Mouse (Mus musculus) v-Abl transformed pro-B cells (cell line): ENCODE measurements around the gene Ezh1.

Experiments used
- in situ Hi-C, 2 experiments: fragments of 400-800 bp; cut with MboI; formaldehyde crosslinking; loops; one replicate each; pipeline ENCODE4 v1.15.1; 2025; ENCODE audit not compliant: unreplicated experiment in 2 of 2

The Ezh1 gene

GRCm38 (mm10) chr11:101226065-101226701 lies at the start of gene Ezh1:
Gene Ezh1 (minus strand): TSS chr11:101226463.
- in situ Hi-C loops, result no loop called here

DNA sequence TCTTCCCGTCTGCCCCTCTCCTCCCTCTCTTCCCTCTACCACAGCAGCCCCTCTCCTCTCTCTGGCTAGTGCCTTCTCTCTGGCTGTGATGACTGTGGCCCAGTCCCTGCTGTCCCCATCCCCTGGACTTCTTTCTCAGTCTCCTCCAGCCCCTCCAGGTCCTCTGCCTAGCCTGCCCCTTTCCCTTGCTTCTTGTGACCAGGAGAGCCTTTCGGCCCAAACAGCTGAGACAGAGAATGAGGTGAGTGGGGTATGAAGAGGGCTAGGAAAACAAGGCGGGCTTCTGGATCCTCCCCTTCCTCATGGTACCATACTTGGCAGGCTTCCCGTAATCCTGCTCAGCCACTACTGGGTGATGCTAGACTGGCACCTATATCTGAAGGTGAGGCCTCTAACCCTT lies 49.0 kb upstream of the Ezh1 start:
- in situ Hi-C loops, result no loop called here

DNA sequence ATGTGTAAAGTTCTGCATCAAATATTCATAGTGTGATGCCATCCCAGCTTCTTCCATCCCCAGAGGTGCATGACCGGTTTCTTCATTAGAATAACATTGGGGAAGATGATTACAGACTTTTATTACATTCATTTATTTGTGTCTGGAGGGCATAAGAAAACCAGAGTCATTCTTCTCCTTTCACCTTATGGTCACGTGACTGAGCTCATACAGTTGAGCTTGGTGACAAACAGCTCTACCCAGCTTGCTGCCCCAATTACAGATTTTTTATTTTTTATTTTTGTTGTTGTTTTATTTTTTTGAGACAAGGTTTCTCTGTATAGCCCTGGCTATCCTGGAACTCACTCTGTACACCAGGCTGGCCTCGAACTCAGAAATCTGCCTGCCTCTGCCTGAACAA lies 46.2 kb upstream of the Ezh1 start:
- in situ Hi-C loops, result no loop called here

DNA sequence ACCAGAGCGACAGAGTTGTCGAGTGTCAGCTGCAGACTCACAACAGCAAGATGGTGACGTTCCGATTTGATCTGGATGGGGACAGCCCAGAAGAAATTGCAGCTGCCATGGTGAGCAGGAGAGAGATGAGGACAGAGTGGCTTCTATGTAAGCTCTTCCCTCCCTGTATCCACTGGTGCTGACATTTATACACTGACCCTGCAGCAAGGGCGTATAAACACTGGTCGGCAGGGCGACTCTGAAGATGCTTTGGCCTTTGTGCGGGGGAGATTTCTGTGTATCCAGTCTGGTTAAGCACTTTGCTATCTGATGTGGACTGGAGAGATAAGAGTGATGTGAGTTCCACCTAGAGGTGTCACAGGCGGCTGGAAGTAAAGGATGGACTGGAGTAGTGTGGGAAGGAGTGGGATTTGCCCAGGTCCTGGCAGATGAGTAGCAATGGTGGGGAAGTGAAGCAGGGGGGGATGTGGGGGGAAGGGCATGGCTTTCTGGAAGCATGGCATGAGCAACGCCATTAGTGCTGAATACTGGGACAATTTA lies 43.4 kb upstream of the Ezh1 start:
- in situ Hi-C loops, result no loop called here

DNA sequence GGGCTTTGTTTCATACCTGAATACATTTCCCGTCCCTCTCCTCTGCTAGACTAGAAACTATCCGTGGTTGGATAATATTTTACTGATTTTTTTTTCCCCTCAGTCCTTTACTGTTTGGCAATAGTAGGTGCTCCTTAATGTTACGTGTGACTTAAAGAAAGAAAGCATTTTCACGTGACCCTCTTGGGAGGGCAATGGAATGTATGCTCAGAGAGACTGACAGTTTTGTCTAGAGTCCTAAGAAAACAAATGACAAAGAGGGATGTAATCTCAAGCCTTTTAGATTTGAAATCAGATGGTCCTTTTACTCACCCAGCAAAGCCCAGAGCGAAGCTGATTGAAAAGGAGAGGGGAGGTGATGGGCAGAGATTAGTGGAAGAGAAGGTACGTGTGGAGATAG lies 39.6 kb upstream of the Ezh1 start:
- in situ Hi-C loops, result no loop called here

GRCm38 (mm10) chr11:101264954-101265471 lies 38.8 kb upstream of the Ezh1 start:
- in situ Hi-C loops, result no loop called here

- in situ Hi-C loops, result no loop called here
Observed at GRCm38 (mm10) chr11:101263989-101264280, 37.7 kb upstream of the Ezh1 start.

GRCm38 (mm10) chr11:101263138-101263988 lies 37.1 kb upstream of the Ezh1 start:
- in situ Hi-C loops, result no loop called here

DNA sequence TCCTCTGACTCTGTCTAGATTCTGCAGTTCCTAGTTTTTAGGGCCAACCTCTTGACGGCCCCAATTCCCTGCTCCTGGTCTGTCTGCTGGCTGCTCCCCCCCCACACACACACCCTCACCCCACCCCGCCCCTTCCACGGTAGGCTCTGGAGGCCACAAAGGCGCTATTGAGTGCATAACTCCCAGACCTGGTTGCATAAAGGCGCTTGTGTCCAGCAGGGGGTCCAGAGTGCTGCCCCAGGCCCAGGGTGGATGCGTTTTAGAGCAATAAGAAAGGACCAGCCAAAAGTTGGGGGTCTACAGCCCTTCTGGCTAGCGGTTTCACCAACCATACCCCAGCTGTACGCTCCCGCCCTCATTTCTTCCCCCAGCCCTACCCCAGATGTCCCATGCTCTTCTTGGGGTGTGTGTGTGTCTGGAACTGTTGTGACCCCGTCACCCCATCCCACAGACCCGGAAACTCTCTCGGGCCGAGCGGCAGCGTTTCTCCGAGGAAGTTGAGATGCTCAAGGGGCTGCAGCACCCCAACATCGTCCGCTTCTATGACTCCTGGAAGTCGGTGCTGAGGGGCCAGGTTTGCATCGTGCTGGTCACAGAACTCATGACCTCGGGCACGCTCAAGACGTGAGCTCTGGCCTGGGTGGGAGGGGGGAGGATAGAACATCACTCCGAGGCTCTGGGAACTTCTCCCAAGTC lies 36.2 kb upstream of the Ezh1 start:
- in situ Hi-C loops, result no loop called here

DNA sequence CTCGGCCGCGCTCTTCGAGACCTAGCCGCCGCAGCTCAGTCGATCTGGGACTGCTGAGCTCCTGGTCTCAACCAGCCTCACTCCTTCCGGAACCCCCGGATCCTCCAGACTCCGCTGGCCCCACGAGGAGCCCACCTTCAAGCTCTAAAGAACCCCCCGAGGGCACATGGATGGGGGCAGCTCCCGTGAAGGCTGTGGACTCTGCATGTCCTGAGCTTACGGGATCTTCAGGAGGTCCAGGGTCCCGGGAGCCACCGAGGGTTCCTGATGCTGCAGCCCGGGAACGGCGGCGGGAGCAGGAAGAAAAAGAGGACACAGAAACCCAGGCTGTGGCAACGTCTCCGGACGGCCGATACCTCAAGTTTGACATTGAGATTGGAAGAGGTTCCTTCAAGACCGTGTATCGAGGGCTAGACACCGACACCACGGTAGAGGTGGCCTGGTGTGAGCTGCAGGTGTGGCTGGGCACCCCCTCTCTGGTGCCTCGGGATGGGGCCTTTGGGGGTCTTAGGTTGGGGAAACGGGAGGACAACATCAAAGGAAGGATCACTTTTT lies 34.6 kb upstream of the Ezh1 start:
- in situ Hi-C loops, result no loop called here

- in situ Hi-C loops, result no loop called here
Observed at GRCm38 (mm10) chr11:101259948-101260825, 33.9 kb upstream of the Ezh1 start, which contains the start of gene Wnk4. Gene Wnk4 (plus strand): TSS chr11:101260567.

GRCm38 (mm10) chr11:101259261-101259712 lies 33.0 kb upstream of the Ezh1 start:
- in situ Hi-C loops, result no loop called here

DNA sequence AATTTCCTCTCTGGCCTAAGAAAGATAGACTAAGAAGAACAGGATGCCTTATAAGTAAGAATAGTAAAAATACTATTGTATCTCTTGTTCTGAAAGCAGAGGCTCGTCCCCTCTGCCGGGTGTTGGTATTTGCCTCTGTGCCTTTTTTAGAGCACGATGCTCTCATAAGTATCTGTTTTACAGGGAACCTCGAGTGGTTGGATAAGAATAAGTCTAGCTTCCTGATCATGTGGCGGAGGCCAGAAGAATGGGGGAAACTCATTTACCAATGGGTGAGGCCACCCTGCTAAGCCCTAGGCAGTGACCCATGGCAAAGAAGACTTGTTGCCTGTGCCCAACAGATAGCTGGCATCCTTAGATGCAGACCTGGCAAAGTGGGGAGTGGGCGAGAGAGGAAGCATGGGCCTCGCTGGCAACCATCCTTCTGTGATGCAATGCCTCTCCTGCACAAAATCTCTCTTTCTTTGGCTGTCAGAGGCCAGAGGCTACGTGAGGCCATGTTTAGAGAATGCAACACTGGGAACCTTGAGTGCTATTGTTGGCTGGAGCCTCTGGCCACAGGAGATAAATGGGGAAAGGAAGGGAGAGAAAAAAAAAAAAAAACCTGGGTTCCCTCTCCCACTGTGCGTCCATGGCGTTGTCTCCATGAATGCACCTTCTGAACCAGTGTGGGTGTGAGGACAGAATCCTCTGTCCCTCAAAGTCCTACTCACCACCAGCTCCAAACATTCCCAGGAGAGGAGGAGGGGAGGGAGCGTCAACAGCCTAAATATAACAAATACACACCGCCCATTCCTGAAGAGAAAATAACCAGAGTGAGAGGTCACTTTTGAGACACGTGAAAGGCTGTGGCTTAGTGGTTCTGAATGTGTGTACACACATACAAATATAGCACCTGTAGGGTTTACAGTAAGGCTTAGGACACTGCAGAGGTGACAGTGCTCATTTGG lies 29.8 kb upstream of the Ezh1 start:
- in situ Hi-C loops, result no loop called here

- in situ Hi-C loops, result loop anchor here in 1 of 2 experiments (5.0 kb wide), 1 partner anchor 42 kb away; no protein-coding TSS in a partner anchor
Observed at GRCm38 (mm10) chr11:101253613-101254389, 27.5 kb upstream of the Ezh1 start, which contains the start of gene Vps25. Gene Vps25 (plus strand): TSS chr11:101253707.

DNA sequence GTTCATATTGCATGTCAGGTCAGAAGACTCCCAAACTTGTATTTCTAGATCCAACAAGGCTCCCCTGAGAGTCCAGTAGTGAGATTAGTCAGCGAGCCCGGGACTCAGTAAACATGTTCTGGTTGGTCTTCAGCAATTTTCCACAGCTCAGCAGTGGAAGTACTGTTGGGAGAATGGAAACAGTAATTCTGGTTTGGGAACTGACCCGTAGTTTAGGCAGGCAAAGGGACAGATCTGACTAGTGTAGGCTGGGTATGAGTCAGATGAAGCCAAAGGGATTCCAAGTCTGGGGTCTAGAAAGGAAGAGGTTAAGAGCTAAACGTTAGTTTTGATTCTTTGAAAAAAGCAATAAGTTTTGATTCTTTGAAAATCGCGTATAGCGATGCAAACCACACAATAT lies 26.7 kb upstream of the Ezh1 start:
- in situ Hi-C loops, result loop anchor here in 1 of 2 experiments (5.0 kb wide), 1 partner anchor 41 kb away; no protein-coding TSS in a partner anchor

DNA sequence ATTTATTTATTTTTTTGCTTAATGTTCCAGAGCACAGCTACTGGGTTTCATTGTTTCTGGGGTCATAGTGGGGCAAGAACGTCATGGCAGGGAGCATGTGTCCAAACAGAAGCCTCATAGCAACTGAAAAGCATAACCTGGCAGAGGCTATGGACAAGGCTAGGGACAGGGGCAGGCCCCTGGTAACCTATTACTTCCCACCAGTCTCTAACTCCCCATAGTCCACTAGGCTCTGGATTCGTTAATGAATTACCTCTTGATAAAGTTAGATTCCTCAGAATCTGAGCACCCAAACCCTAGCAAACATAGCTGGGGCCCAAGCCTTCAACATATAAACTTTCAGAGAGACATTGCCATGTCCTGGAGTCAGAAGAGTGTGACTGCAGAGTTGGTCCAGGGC lies 24.8 kb upstream of the Ezh1 start:
- in situ Hi-C loops, result loop anchor here in 1 of 2 experiments (5.0 kb wide), 1 partner anchor 39 kb away; no protein-coding TSS in a partner anchor

DNA sequence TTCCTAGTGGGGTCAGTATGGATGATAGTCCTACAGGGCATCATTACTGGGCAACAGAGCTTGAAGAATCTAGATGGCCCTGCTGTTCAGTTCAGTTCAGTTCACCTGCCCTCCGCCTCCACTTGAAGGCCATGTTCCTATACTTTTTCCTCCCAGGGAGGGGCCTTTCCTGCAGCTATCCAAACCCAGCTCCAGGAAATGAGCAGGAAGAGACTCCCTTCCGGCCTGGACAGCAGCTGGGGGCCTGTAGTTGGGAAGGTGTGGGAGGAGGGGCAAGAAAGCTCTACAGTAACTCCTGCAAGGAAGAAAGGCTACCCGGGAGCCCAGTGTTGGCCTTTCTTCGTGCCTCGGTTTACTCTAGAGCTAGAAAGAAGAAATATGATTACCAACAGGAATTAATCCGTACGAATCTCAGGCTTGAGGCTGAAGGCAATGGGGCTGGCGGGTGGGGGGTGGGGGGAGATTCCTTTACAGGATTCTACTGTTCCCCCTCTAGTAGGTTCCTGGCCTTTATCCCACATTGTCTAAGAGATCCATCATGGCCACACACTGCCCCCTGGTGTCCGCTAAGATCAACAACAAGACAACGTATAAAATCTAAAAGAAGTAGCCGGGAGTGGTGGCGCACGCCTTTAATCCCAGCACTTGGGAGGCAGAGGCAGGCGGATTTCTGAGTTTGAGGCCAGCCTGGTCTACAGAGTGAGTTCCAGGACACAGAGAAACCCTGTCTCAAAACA lies 22.2 kb upstream of the Ezh1 start:
- in situ Hi-C loops, result loop anchor here in 1 of 2 experiments (5.0 kb wide), 1 partner anchor 36 kb away; no protein-coding TSS in a partner anchor
